Mouse (Mus musculus) C2C12 (cell line): ENCODE results near the gene Btn2a2. TPM values are rescaled to one million over a fixed set of nuclear protein-coding genes. Genes with fewer than 3 reads are reported as not detected.
"Not testable (repeated sequence)": the region's sequence is repeated elsewhere in the genome, so short reads cannot be mapped to it uniquely, and the experiment has no call there.

Experiments used
- H3K27me3 ChIP-seq: one replicate; pipeline ENCODE4 v1.6.1; 2011; ENCODE audit not compliant: control insufficient read depth, insufficient read depth, insufficient read length
- H3K36me3 ChIP-seq: one replicate; pipeline ENCODE4 v1.6.1; 2011; ENCODE audit not compliant: control insufficient read depth, insufficient read depth
- H3K4me3 ChIP-seq: one replicate; pipeline ENCODE4 v1.5.1; 2011; ENCODE audit warnings: mild to moderate bottlenecking, control low read depth; ENCODE audit not compliant: poor library complexity, insufficient read depth, severe bottlenecking
- H3K79me2 ChIP-seq: one replicate; pipeline ENCODE4 v1.6.1; 2011; ENCODE audit not compliant: control insufficient read depth, insufficient read depth
- H3K79me3 ChIP-seq: one replicate; pipeline ENCODE4 v1.6.1; 2011; ENCODE audit warnings: low read depth, control low read depth
- H3ac ChIP-seq: one replicate; pipeline ENCODE3; 2011; ENCODE audit warnings: low read depth; ENCODE audit not compliant: control insufficient read depth, insufficient read length
- CEBPB ChIP-seq: IDR thresholded peaks from one replicate; pipeline ENCODE4 v1.6.1; 2011; ENCODE audit warnings: low read depth, mild to moderate bottlenecking, control low read depth, moderate library complexity
- CTCF ChIP-seq: IDR thresholded peaks from one replicate; pipeline ENCODE4 v1.5.1; 2011; ENCODE audit not compliant: control insufficient read depth, insufficient read depth, insufficient read length
- FOSL1 ChIP-seq: IDR thresholded peaks from one replicate; pipeline ENCODE4 v1.8.0; 2011; ENCODE audit warnings: mild to moderate bottlenecking, low read length; ENCODE audit not compliant: poor library complexity, insufficient read depth, severe bottlenecking
- MAX ChIP-seq: IDR thresholded peaks from one replicate; pipeline ENCODE4 v1.6.1; 2011; ENCODE audit warnings: mild to moderate bottlenecking, control low read depth
- MYOD1 ChIP-seq: IDR thresholded peaks from one replicate; pipeline ENCODE4 v1.6.1; 2011; ENCODE audit warnings: low read depth; ENCODE audit not compliant: control insufficient read depth, insufficient read length
- MYOG ChIP-seq: IDR thresholded peaks from one replicate; pipeline ENCODE4 v1.6.1; 2011; ENCODE audit not compliant: control insufficient read depth, insufficient read length; ENCODE audit errors: extremely low read depth
- USF1 ChIP-seq: IDR thresholded peaks from one replicate; pipeline ENCODE4 v1.6.1; 2011; ENCODE audit warnings: low read depth, mild to moderate bottlenecking, control low read depth, moderate library complexity
- polyA plus RNA-seq: library from polyadenylated mRNA; unstranded; fragments of >200 nt; fragmentation: generic; extraction: Trizol; gene quantifications from one replicate; pipeline ENCODE4 v1.2.1, GENCODE M21; 2012; ENCODE audit warnings: missing spikeins

Gene Btn2a2
- polyA plus RNA-seq, 1 experiment, result 0.07 TPM

- Histone ChIP-seq H3K79me3 (no peaks in the 10 kb centered on the region), H3ac (peak overlapping the region; percentile 81), H3K79me2 (peaks cover 22% of the 10 kb centered on the region), H3K27me3 (no peaks in the 10 kb centered on the region), H3K4me3 (peak overlapping the region; percentile 35), H3K36me3 (no peaks in the 10 kb centered on the region)
- TF ChIP-seq MYOD1 (no peak), CEBPB (peak; percentile 8)
These were observed 45.9 kb upstream of the Btn2a2 start for GRCm38 (mm10) chr13:23534368-23535131.

- peak within 1 kb of the TSS; percentile 35 for H3K4me3 ChIP-seq
- H3K79me2 ChIP-seq, result peaks cover 22% of the 10 kb centered on the region
- peak within 1 kb of the TSS; percentile 81 for H3ac ChIP-seq
- not testable (repeated sequence) for H3K79me3 ChIP-seq, H3K36me3 ChIP-seq, H3K27me3 ChIP-seq
These were observed 45.1 kb upstream of the Btn2a2 start, which contains the start of gene Hist1h2af for GRCm38 (mm10) chr13:23533560-23534367. Hist1h2af (plus strand) TSS chr13:23533906.

- H3K27me3 ChIP-seq, result no peaks in the 10 kb centered on the region
- H3K36me3 ChIP-seq, result no peaks in the 10 kb centered on the region
- peaks cover 17% of the 10 kb centered on the region for H3K79me2 ChIP-seq
- TF ChIP-seq FOSL1, result no peak
- TF ChIP-seq USF1, result no peak
- TF ChIP-seq MYOD1, result no peak
- TF ChIP-seq MAX, result no peak
- no peak for TF ChIP-seq CTCF
- TF ChIP-seq MYOG, result no peak
- no peak for TF ChIP-seq CEBPB
- no peaks in the 10 kb centered on the region for H3K79me3 ChIP-seq
- peak overlapping the region; percentile 70 for H3ac ChIP-seq
- peak overlapping the region; percentile 25 for H3K4me3 ChIP-seq
These were observed 43.8 kb upstream of the Btn2a2 start for GRCm38 (mm10) chr13:23532262-23533075.

- Histone ChIP-seq H3K79me2 (peaks cover 4% of the 10 kb centered on the region), H3K4me3 (peak within 1 kb of the TSS; percentile 25), H3K79me3 (no peaks in the 10 kb centered on the region)
These were observed 42.5 kb upstream of the Btn2a2 start, which contains the start of gene Hist1h4h for GRCm38 (mm10) chr13:23530901-23531875. Hist1h4h (plus strand) TSS chr13:23531050.

GRCm38 (mm10) chr13:23530181-23530900, 41.7 kb upstream of the Btn2a2 start:
- peak overlapping the region; percentile 36 for H3ac ChIP-seq
- no peak for TF ChIP-seq USF1
- no peak for TF ChIP-seq MAX
- no peak for TF ChIP-seq CTCF
- TF ChIP-seq MYOD1, result no peak
- no peak for TF ChIP-seq FOSL1
- no peak for TF ChIP-seq CEBPB
- TF ChIP-seq MYOG, result no peak
- H3K27me3 ChIP-seq, result no peaks in the 10 kb centered on the region
- no peaks in the 10 kb centered on the region for H3K79me3 ChIP-seq
- H3K4me3 ChIP-seq, result peak overlapping the region; percentile 25
- H3K36me3 ChIP-seq, result no peaks in the 10 kb centered on the region
- H3K79me2 ChIP-seq, result no peaks in the 10 kb centered on the region

More at GRCm38 (mm10) chr13:23530901-23531875, 42.5 kb upstream of the Btn2a2 start, which contains the start of gene Hist1h4h:
- H3K36me3 ChIP-seq, result no peaks in the 10 kb centered on the region
- H3ac ChIP-seq, result peak within 1 kb of the TSS; percentile 56
- no peaks in the 10 kb centered on the region for H3K27me3 ChIP-seq
- no peak for TF ChIP-seq CTCF
- peak; percentile 92 for TF ChIP-seq CEBPB
